In genomic region chr12:44918929-44919328, GRCm38 (mm10) we compare ENCODE assay signal across 24 mouse cellular contexts.
DNase-seq lines count a peak whose midpoint lies in the region; ATAC-seq and TF ChIP-seq lines count a peak whose summit lies in the region.
"Had no signal": no experiment of that assay in that cellular context is flagged by ENCODE, and none has a peak within 500 bp of the region (broad histone marks: within the 10 kb centered on the region; RNA-seq: fewer than 3 reads in every experiment).

No protein-coding gene starts in this region.

- H3K4me1 ChIP-seq in bone marrow macrophage, adult 2 months (ENCODE audit: control insufficient read depth, insufficient read depth, low read length), result peaks cover 19% of the 10 kb centered on the region
- H3K4me1 ChIP-seq: forebrain, embryonic 10.5 days; forebrain, embryonic 13.5 days; hindbrain, embryonic 10.5 days; hindbrain, embryonic 13.5 days had no signal

- H3K27ac ChIP-seq in bone marrow macrophage, adult 2 months (ENCODE audit: insufficient read depth, low read depth, low read length), result peak overlapping the region; percentile 64
- H3K27ac ChIP-seq: forebrain, embryonic 10.5 days; forebrain, embryonic 13.5 days; hindbrain, embryonic 10.5 days; hindbrain, embryonic 13.5 days had no signal

- no peak for TF ChIP-seq CTCF in bone marrow macrophage, adult 2 months (IDR thresholded peaks at IDR 0.05; ENCODE audit: low read depth, low read length)

- peak; percentile 51 to 53; a peak in 3 of 4 replicates for ATAC-seq in hematopoietic stem cell, adult 5-6 weeks (replicated peaks in 1 of 2; ENCODE audit: insufficient read depth in 1 of 2, low FRiP score in 2 of 2, low TSS enrichment in 1 of 2, low read depth in 1 of 2, poor library complexity in 2 of 2, severe bottlenecking in 2 of 2)
- peak; percentile 91 for ATAC-seq in megakaryocyte progenitor cell, adult 5-6 weeks (replicated peaks; ENCODE audit: poor library complexity)
- ATAC-seq: CD4-positive, CD25-positive, alpha-beta regulatory T cell, adult 4 months; forebrain, embryonic 13.5 days; forebrain, embryonic 16.5 days; hindbrain, embryonic 16.5 days; inflammation-experienced regulatory T-cells, adult 6 months; intestine, embryonic 16.5 days had no signal

- no peak for TF ChIP-seq POLR2A in bone marrow macrophage, adult 2 months (IDR thresholded peaks at IDR 0.05; ENCODE audit: borderline replicate concordance, low read depth, low read length)

- no peak for DNase-seq in spleen, postnatal 4 days (ENCODE audit: low spot score in 2 of 2)
- no peak for DNase-seq in cerebellum, adult 8-10 months
- DNase-seq in kidney, adult 9 months, result no peak
- DNase-seq: adrenal gland, adult 2 months; adrenal gland, postnatal 25 days; cerebellum, adult 11 months; cerebellum, adult 2 months; cerebellum, postnatal 10 days; cerebellum, postnatal 36 days; gastrocnemius, postnatal 10 days; gastrocnemius, postnatal 36 days; heart, adult 11 months had no signal

- H3K4me3 ChIP-seq in bone marrow macrophage, adult 2 months (ENCODE audit: insufficient read depth, low read length), result no peak overlapping the region
- H3K4me3 ChIP-seq: forebrain, embryonic 10.5 days; forebrain, embryonic 13.5 days; hindbrain, embryonic 10.5 days; hindbrain, embryonic 13.5 days had no signal
